Mouse (Mus musculus): ENCODE results near the gene Smg9. TPM values are rescaled to one million over a fixed set of nuclear protein-coding genes. Genes with fewer than 3 reads are reported as not detected.

Gene Smg9
- polyA plus RNA-seq, 1 experiment from 2014 or later = 24.6 TPM

DNA sequence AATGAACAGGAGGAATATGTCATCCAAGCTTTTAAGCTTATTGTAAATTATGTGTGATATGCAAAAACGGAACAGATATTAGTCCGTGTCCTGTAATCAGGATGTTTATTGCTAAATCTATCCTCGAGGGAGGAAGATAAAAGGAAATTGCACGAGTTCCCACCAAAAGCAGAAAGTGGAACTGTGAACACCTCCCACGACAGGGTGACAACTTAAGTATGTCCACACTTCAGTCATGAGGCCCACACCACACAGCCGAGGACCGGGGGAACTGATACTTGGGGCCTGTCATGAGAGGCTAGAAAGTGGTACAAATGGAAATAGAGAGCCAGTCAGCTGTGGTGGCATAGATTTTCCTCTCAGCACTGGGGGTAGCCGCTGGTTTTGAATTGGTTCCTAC is 42.9 kb downstream of the Smg9 start:
- ATAC-seq (ENCODE audit: low read depth) = no peak
- H3K27ac ChIP-seq (ENCODE audit: low read length) = no peak overlapping the region
- no peaks in the 10 kb centered on the region for H3K27me3 ChIP-seq (ENCODE audit: control insufficient read depth, insufficient read depth, low read depth, low read length)
- H3K9me3 ChIP-seq (ENCODE audit: control insufficient read depth, low read length) = no peaks in the 10 kb centered on the region
- no peak overlapping the region for H3K9ac ChIP-seq (ENCODE audit: low read length)
- 38% methylated on average over 8 of the region's 8 CpGs for WGBS
- H3K4me1 ChIP-seq (replicated peaks; ENCODE audit: control insufficient read depth, insufficient read depth, low read length) = no peaks in the 10 kb centered on the region
- H3K4me2 ChIP-seq (ENCODE audit: low read depth, low read length) = no peak overlapping the region
- no peak overlapping the region for H3K4me3 ChIP-seq (ENCODE audit: low read length)
- no peaks in the 10 kb centered on the region for H3K36me3 ChIP-seq (ENCODE audit: control insufficient read depth, insufficient read depth, low read length)

DNA sequence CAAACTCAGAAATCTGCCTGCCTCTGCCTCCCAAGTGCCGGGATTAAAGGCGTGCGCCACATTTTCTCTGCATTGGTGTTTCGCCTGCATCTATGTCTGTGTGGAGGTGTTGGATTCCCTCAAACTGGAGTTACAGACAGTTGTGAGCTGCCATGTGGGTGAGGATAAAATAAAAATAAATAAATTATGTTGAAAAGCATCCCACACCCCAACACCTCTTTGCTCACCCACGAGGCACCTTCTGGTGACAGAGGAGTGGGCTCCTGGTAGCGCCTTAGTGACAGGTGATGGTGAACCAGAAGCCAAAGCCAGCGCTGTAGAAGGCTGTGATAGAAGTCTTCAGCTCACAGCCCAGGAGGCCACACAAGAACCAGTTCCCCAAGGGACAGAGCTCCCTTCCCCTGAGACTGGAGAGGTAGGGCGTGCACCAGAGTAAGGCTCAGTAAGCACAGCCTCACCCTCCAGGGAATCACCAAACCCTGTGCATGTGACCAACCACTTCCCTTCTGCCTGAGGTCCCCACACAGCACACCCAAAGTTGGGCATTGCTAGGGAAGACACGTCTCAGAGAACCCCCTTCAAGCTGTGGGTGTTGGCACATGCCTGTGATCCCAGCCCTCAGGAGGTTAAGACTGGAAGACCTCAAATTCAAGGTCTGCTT is 46.0 kb downstream of the Smg9 start:
- no peak overlapping the region for H3K4me2 ChIP-seq (ENCODE audit: low read depth, low read length)
- H3K4me3 ChIP-seq (ENCODE audit: low read length) = no peak overlapping the region
- no peak overlapping the region for H3K27ac ChIP-seq (ENCODE audit: low read length)
- no peaks in the 10 kb centered on the region for H3K27me3 ChIP-seq (ENCODE audit: control insufficient read depth, insufficient read depth, low read depth, low read length)
- H3K36me3 ChIP-seq (ENCODE audit: control insufficient read depth, insufficient read depth, low read length) = no peaks in the 10 kb centered on the region
- no peak overlapping the region for H3K9ac ChIP-seq (ENCODE audit: low read length)
- no peaks in the 10 kb centered on the region for H3K4me1 ChIP-seq (replicated peaks; ENCODE audit: control insufficient read depth, insufficient read depth, low read length)
- 82% methylated on average over 9 of the region's 9 CpGs for WGBS
- no peak for ATAC-seq (ENCODE audit: low read depth)
- H3K9me3 ChIP-seq (ENCODE audit: control insufficient read depth, low read length) = no peaks in the 10 kb centered on the region

DNA sequence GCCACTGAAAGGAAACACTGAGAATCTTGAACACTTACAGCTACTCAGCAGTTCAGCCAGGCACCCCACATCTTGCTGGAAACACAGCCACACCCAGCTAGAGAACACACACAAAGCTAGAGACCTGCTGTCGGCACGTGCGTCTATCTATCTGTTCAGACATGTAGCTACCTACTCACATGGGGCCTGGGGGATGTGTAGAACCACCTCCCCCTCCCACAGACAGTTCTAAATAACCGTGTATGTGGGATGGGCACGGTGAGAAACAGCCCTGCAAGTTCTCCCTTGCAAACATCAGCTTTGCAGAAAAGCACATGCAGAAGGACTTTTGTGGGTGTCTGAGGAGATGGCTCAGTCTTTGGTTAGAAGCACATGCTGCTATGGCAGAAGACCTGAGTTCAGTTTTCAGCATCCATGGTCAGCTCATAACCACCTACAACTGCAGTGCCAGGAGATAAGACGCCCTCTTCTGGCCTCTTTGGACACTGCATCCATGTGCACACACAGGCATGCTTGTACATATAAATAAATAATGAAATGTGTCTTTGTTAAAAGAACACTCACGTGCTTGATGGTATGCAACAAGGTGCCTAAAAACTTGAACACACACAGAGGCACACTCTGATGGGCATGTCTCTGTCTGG is 47.4 kb downstream of the Smg9 start:
- ATAC-seq (ENCODE audit: low read depth) = no peak
- Histone ChIP-seq H3K9me3 (ENCODE audit: control insufficient read depth, low read length) (no peaks in the 10 kb centered on the region), H3K36me3 (ENCODE audit: control insufficient read depth, insufficient read depth, low read length) (no peaks in the 10 kb centered on the region), H3K4me3 (ENCODE audit: low read length) (no peak overlapping the region), H3K27ac (ENCODE audit: low read length) (no peak overlapping the region), H3K4me1 (replicated peaks; ENCODE audit: control insufficient read depth, insufficient read depth, low read length) (no peaks in the 10 kb centered on the region), H3K9ac (ENCODE audit: low read length) (no peak overlapping the region), H3K27me3 (ENCODE audit: control insufficient read depth, insufficient read depth, low read depth, low read length) (no peaks in the 10 kb centered on the region), H3K4me2 (ENCODE audit: low read depth, low read length) (no peak overlapping the region)
- WGBS = 64% methylated on average over 7 of the region's 7 CpGs

DNA sequence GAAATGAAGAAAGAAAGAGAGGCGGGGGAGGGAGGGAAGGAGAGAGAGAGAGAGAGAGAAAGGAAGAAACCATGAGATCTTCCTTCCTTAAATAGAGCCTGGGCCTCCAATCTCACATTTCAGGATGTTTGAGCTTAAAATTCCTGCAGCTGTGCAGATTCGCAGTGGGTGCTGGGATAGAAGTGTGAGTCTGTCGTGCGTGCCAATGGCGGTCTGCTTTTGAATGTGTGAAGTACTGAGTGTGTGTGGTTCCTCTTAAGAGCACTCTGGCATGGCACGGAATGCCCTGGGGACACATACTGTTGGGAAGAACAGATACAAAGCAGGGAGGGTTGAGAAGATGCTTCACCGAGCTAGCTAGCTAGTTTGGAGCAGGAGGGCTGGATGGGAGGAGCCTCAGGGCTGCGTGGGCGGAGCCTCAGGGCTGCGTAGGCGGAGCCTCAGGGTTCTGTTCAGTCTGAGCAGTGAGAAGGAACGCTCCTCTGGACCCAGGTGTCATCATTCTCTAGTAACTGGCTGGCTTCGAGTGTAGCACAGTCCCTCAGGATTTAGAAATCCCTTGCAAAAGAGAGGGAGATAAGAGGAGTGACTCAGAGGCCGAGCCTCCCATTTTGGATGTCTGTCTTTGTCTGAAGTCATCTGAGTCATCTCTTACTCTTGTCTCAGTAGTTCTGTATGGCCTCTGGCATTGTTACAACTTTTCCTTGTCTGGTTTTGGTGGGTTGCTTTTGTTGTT is 49.5 kb downstream of the Smg9 start:
- Histone ChIP-seq H3K36me3 (ENCODE audit: control insufficient read depth, insufficient read depth, low read length) (no peaks in the 10 kb centered on the region), H3K27me3 (ENCODE audit: control insufficient read depth, insufficient read depth, low read depth, low read length) (no peaks in the 10 kb centered on the region), H3K9me3 (ENCODE audit: control insufficient read depth, low read length) (no peaks in the 10 kb centered on the region), H3K4me2 (ENCODE audit: low read depth, low read length) (no peak overlapping the region), H3K27ac (ENCODE audit: low read length) (no peak overlapping the region), H3K9ac (ENCODE audit: low read length) (no peak overlapping the region), H3K4me3 (ENCODE audit: low read length) (no peak overlapping the region), H3K4me1 (replicated peaks; ENCODE audit: control insufficient read depth, insufficient read depth, low read length) (no peaks in the 10 kb centered on the region)
- ATAC-seq (ENCODE audit: low read depth) = peak; percentile 36; the same call in 1 of the 2 replicates
- WGBS = 52% methylated on average over 14 of the region's 14 CpGs

DNA sequence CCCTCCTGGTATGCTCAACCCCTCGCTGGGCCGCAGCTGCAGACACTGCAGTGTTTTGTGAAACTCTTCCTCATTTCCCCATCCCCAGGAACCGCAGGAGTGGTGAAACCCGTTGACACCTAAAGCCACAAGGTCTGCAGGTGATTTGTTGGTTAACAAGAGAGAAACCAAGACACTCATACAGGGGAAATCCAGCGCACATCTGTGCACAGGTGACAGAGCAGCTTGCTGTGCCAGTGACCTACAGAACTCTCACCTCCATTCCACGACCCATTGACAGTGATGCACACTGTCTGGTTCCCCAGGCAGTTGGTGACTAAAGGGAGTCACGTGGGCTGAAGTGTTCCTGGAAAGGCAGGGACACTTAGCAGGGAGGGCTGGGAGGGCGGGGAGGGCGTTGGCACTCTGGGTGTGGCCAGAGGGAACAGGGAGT is 51.2 kb downstream of the Smg9 start:
- Histone ChIP-seq H3K27me3 (ENCODE audit: control insufficient read depth, insufficient read depth, low read depth, low read length) (no peaks in the 10 kb centered on the region), H3K4me2 (ENCODE audit: low read depth, low read length) (no peak overlapping the region), H3K4me3 (ENCODE audit: low read length) (no peak overlapping the region), H3K27ac (ENCODE audit: low read length) (no peak overlapping the region), H3K4me1 (replicated peaks; ENCODE audit: control insufficient read depth, insufficient read depth, low read length) (no peaks in the 10 kb centered on the region), H3K36me3 (ENCODE audit: control insufficient read depth, insufficient read depth, low read length) (no peaks in the 10 kb centered on the region), H3K9me3 (ENCODE audit: control insufficient read depth, low read length) (no peaks in the 10 kb centered on the region), H3K9ac (ENCODE audit: low read length) (no peak overlapping the region)
- WGBS = 50% methylated on average over 9 of the region's 9 CpGs
- ATAC-seq (ENCODE audit: low read depth) = peak; percentile 39; the same call in 1 of the 2 replicates

DNA sequence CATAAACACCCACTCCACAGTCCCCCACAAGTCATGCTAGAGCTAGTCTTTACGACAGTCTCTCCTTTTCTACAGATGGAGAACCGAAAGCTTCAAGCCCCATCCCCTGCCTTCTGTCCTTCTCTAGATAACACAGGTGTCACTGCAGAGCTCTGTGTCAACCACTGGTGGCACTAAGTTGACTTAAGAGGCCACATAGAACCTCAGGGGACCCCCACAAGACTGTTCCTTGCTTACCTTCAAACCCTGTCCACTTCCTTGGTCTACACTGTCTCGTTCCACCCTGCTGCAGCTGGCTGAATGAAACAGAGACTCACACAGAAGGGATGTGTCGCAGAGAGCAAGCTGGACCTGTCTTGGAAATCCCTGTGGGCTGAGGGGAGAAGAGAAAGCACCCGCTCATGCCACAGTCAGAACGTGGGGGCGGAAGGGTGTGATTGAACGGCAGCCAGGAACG is 52.5 kb downstream of the Smg9 start, which contains the start of gene Irgc1:
Irgc1 (minus strand) TSS at position 443 of the 457 bp plus-strand sequence.
- no peak for ATAC-seq (ENCODE audit: low read depth)
- Histone ChIP-seq H3K9ac (ENCODE audit: low read length) (no peak within 1 kb of the TSS), H3K36me3 (ENCODE audit: control insufficient read depth, insufficient read depth, low read length) (no peaks in the 10 kb centered on the region), H3K27me3 (ENCODE audit: control insufficient read depth, insufficient read depth, low read depth, low read length) (no peaks in the 10 kb centered on the region), H3K4me1 (replicated peaks; ENCODE audit: control insufficient read depth, insufficient read depth, low read length) (no peaks in the 10 kb centered on the region), H3K9me3 (ENCODE audit: control insufficient read depth, low read length) (no peaks in the 10 kb centered on the region), H3K4me2 (ENCODE audit: low read depth, low read length) (no peak within 1 kb of the TSS), H3K27ac (ENCODE audit: low read length) (no peak within 1 kb of the TSS), H3K4me3 (ENCODE audit: low read length) (no peak within 1 kb of the TSS)
- WGBS = 60% methylated on average over 9 of the region's 9 CpGs

DNA sequence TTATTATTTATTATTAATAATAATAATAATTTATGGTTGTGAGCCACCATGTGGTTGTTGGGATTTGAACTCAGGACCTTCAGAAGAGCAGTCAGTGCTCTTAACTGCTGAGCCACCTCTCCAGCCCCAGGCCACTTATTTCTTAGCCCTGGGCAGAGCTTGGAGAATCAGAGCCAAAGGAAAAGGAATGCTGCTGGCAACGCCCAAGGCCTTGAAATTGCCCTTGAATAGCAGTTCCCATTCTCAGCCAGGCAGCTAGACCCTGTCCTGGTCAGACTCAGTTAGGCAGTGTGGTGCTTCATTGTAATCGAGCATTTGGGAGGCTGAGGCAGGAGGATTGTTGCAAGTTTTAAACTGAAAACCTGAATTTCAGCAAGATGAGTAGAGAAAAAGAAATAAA is 54.8 kb downstream of the Smg9 start:
- H3K9me3 ChIP-seq (ENCODE audit: control insufficient read depth, low read length) = no peaks in the 10 kb centered on the region
- 72% methylated on average over 2 of the region's 2 CpGs for WGBS
- no peak overlapping the region for H3K27ac ChIP-seq (ENCODE audit: low read length)
- ATAC-seq (ENCODE audit: low read depth) = no peak
- H3K36me3 ChIP-seq (ENCODE audit: control insufficient read depth, insufficient read depth, low read length) = no peaks in the 10 kb centered on the region
- no peak overlapping the region for H3K4me3 ChIP-seq (ENCODE audit: low read length)
- H3K4me2 ChIP-seq (ENCODE audit: low read depth, low read length) = no peak overlapping the region
- H3K27me3 ChIP-seq (ENCODE audit: control insufficient read depth, insufficient read depth, low read depth, low read length) = no peaks in the 10 kb centered on the region
- peaks cover 3% of the 10 kb centered on the region; the same call in 1 of the 2 replicates for H3K4me1 ChIP-seq (replicated peaks; ENCODE audit: control insufficient read depth, insufficient read depth, low read length)
- no peak overlapping the region for H3K9ac ChIP-seq (ENCODE audit: low read length)

DNA sequence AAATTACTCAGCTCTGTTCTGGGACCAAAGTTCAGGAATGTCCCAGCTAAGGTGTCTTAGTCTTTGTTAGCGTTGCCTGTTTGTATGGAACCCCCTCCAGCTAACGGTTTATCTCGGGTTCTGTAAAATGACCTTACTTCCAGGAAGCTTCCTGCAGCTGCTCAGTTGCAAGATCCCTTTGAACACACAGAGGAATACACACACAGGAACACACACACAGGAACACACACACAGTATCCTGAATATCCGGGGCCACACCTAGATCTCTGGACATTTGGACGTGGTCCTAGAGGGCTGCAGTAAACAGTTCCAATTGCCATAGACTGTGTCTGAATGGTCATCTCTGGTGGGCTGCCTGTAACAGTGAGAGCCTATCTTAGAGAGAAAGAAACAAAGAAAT is 56.3 kb downstream of the Smg9 start:
- Histone ChIP-seq H3K27me3 (ENCODE audit: control insufficient read depth, insufficient read depth, low read depth, low read length) (no peaks in the 10 kb centered on the region), H3K4me3 (ENCODE audit: low read length) (no peak overlapping the region), H3K27ac (ENCODE audit: low read length) (no peak overlapping the region), H3K9me3 (ENCODE audit: control insufficient read depth, low read length) (no peaks in the 10 kb centered on the region), H3K4me1 (replicated peaks; ENCODE audit: control insufficient read depth, insufficient read depth, low read length) (peaks cover 11% of the 10 kb centered on the region), H3K36me3 (ENCODE audit: control insufficient read depth, insufficient read depth, low read length) (no peaks in the 10 kb centered on the region), H3K9ac (ENCODE audit: low read length) (no peak overlapping the region), H3K4me2 (ENCODE audit: low read depth, low read length) (no peak overlapping the region)
- WGBS = 57% methylated on average over 5 of the region's 5 CpGs
- ATAC-seq (ENCODE audit: low read depth) = no peak

DNA sequence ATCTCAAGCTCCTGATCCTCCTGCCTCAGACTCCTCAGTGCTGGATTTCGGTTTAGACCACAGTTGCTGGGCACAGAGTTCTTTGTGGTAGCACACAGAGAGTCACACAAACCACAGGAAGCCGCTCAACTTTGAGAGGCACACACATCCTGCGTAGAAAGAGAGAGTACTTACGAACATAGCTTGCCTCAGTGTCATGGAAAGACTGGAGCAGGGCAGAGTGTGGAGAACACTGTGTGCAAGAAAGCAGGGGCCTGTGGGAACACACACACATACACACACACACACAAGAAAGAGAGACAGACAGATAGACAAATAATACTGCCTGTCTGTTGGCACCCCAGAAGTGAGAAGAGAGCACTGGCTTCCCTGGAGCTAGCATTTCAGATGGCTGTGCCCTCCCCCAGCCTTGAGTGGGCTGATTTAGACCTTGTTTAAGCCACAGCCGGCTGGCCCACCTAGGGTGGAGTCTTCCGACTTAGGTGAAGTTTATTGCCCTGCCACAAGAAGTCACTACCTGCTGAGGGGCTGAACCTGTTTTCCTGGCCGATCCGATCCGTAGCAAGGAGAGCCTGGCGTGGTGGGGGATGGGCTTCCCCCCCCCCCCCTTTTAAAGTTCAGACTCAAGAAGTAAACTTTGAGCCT is 58.4 kb downstream of the Smg9 start:
- Histone ChIP-seq H3K27me3 (ENCODE audit: control insufficient read depth, insufficient read depth, low read depth, low read length) (no peaks in the 10 kb centered on the region), H3K4me1 (replicated peaks; ENCODE audit: control insufficient read depth, insufficient read depth, low read length) (peaks cover 17% of the 10 kb centered on the region), H3K4me3 (ENCODE audit: low read length) (no peak overlapping the region), H3K4me2 (ENCODE audit: low read depth, low read length) (no peak overlapping the region), H3K9ac (ENCODE audit: low read length) (no peak overlapping the region), H3K36me3 (ENCODE audit: control insufficient read depth, insufficient read depth, low read length) (no peaks in the 10 kb centered on the region), H3K27ac (ENCODE audit: low read length) (peak overlapping the region; percentile 12; the same call in 1 of the 2 replicates), H3K9me3 (ENCODE audit: control insufficient read depth, low read length) (no peaks in the 10 kb centered on the region)
- no peak for ATAC-seq (ENCODE audit: low read depth)
- WGBS = 52% methylated on average over 10 of the region's 10 CpGs

Measured in lung, embryonic 16.5 days (tissue).